Mouse (Mus musculus): ENCODE data around the gene Prkx. TPM values are rescaled to one million over a fixed set of nuclear protein-coding genes. Genes with fewer than 3 reads are reported as not detected.

Gene Prkx
- 0.05 and 0.06 TPM in 2 replicates for polyA plus RNA-seq (2012)

DNA sequence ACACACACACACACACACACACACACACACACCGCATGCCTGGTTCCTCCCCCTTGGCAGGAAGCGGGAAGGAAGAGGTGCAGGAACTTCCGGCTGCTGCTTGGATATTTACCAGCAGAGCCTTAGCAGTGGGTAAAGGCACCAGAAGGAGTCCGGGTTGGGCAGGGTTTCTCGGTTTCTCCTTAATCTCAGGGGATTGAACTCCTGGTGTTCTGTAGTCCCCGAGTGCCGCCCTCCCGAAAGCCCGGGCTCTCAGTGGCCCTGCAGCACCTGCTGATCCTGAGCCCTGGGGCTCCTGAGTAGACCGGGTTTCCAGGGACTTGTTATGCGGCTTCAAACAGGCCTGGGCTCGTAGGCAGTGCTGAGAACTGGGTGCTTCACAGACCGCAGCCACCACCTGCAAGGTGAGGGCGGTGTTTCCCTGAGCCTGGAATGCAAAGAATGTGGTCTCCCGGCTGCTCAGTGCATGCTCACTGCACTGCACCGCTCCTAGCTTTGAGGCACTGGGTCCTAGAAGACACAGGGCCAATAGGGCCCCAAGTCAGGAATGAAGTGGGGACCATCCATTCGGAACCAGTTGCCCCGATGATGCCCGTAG is at the start of gene Prkx:
Gene Prkx (minus strand): TSS at position 41 of the 598 bp plus-strand sequence.
- TF ChIP-seq GATA1 (IDR thresholded peaks at IDR 0.05; ENCODE audit: low read length) (no peak), TAL1 (IDR thresholded peaks at IDR 0.05; ENCODE audit: low read length) (no peak)
- peak within 1 kb of the TSS; percentile 71 for H3K4me3 ChIP-seq (replicated peaks)
- H3K27me3 ChIP-seq (ENCODE audit: control insufficient read depth), result peaks cover 4% of the 10 kb centered on the region; the same call in 1 of the 2 replicates
- H3K36me3 ChIP-seq (ENCODE audit: control insufficient read depth), result no peaks in the 10 kb centered on the region
- peaks cover 7% of the 10 kb centered on the region; the same call in 1 of the 2 replicates for H3K9me3 ChIP-seq (ENCODE audit: control insufficient read depth, low read length)
- H3K4me1 ChIP-seq (ENCODE audit: control insufficient read depth), result peaks cover 16% of the 10 kb centered on the region

DNA sequence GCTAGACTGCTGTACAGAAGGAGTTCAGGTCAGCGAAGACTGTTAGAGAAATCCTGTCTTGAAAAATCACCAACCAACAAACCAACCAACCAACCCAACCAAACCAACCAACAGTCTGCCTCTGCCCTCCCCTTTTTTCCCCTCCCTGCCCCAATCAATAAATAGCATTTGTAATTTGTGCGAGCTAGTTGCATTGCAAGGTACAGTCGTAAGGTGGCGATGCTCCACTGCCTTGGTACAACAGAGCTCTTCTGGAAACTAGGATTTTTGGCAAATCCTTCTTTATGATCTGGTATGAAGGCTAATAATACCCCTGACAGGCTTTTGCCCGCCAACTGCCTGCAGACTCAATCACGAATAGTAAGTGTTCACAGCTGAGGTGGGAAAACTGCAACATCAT is 16.0 kb upstream of the Prkx start:
- TF ChIP-seq TAL1 (IDR thresholded peaks at IDR 0.05; ENCODE audit: low read length) (no peak), GATA1 (IDR thresholded peaks at IDR 0.05; ENCODE audit: low read length) (no peak)
- Histone ChIP-seq H3K27me3 (ENCODE audit: control insufficient read depth) (no peaks in the 10 kb centered on the region), H3K9me3 (ENCODE audit: control insufficient read depth, low read length) (no peaks in the 10 kb centered on the region), H3K4me1 (ENCODE audit: control insufficient read depth) (no peaks in the 10 kb centered on the region), H3K4me3 (replicated peaks) (no peak overlapping the region), H3K36me3 (ENCODE audit: control insufficient read depth) (no peaks in the 10 kb centered on the region)

DNA sequence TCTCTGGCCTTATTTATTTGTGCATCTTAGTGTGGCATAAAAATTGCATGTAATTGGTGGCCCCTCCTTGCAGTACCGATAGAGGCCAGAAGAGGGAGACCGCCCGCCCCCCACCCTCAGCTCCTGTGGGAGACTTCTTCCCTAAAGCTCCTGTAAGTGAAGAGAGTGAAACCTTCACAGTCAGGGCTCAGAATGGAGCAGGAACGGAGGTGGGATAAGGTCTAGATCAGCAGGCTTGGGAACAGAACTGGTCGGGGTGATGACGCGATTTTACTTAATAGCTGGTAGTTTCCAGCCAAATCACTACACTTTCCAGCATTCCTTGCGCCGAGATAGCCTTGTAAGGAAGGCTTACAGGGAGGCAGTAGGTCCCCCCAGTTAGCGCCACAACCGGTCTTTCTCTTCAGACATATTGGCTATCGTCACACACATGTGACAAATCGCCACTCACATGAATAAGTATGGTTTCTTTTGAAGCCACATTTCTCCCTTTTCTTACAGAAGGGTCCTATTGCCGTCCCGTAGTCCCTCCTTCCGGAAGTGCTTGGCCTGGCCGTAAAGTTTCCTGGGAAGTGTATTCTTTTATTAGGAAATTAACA is 14.6 kb upstream of the Prkx start:
- peak overlapping the region; percentile 54 for H3K4me3 ChIP-seq (replicated peaks)
- H3K9me3 ChIP-seq (ENCODE audit: control insufficient read depth, low read length), result no peaks in the 10 kb centered on the region
- H3K36me3 ChIP-seq (ENCODE audit: control insufficient read depth), result no peaks in the 10 kb centered on the region
- no peaks in the 10 kb centered on the region for H3K27me3 ChIP-seq (ENCODE audit: control insufficient read depth)
- TF ChIP-seq GATA1 (IDR thresholded peaks at IDR 0.05; ENCODE audit: low read length) (no peak), TAL1 (IDR thresholded peaks at IDR 0.05; ENCODE audit: low read length) (no peak)
- no peaks in the 10 kb centered on the region for H3K4me1 ChIP-seq (ENCODE audit: control insufficient read depth)

DNA sequence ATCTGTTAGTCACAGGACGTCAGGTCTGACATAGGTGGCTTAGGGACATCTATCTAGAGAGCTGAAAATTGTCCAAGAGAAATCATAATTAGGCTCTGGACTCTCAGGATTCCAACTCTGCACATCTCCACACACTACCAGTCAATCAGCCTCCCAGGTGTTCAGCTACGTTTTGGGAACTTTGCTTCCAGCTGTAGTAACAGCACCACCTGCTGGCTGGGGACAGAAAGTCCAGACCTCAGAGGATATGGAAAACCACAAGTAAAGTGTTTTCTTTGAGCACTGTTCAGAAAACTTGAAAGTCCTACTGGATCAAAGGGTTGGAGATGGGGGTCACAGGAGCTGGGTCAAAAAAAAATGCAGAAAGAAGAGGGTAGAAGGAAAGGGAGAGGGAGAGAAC is 12.5 kb upstream of the Prkx start:
- no peaks in the 10 kb centered on the region for H3K9me3 ChIP-seq (ENCODE audit: control insufficient read depth, low read length)
- H3K36me3 ChIP-seq (ENCODE audit: control insufficient read depth), result no peaks in the 10 kb centered on the region
- no peaks in the 10 kb centered on the region for H3K4me1 ChIP-seq (ENCODE audit: control insufficient read depth)
- TF ChIP-seq TAL1 (IDR thresholded peaks at IDR 0.05; ENCODE audit: low read length), result no peak
- no peak for TF ChIP-seq GATA1 (IDR thresholded peaks at IDR 0.05; ENCODE audit: low read length)
- no peak overlapping the region for H3K4me3 ChIP-seq (replicated peaks)
- no peaks in the 10 kb centered on the region for H3K27me3 ChIP-seq (ENCODE audit: control insufficient read depth)

DNA sequence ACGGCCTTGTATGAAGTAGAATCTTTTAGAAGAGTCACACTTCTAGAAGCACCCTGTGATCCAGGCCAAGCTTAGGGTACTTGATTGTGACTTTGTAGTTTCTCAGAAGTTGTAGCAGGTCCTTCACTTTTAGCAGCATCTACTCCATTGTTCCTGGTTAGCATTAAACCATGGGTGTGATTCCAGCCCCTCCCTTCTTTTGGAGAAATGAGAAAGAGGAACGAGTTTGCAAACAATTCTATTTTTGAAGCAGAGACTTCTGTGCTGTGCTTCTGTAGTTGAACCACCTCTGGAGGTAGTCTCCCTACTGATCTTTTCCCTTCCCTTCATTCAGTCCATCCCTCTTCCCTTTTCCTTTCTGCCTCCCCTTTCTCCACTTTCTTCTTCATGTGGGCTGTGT is 6.2 kb upstream of the Prkx start:
- H3K9me3 ChIP-seq (ENCODE audit: control insufficient read depth, low read length), result no peaks in the 10 kb centered on the region
- H3K27me3 ChIP-seq (ENCODE audit: control insufficient read depth), result no peaks in the 10 kb centered on the region
- H3K4me1 ChIP-seq (ENCODE audit: control insufficient read depth), result no peaks in the 10 kb centered on the region
- TF ChIP-seq GATA1 (IDR thresholded peaks at IDR 0.05; ENCODE audit: low read length), result no peak
- no peak for TF ChIP-seq TAL1 (IDR thresholded peaks at IDR 0.05; ENCODE audit: low read length)
- H3K4me3 ChIP-seq (replicated peaks), result no peak overlapping the region
- H3K36me3 ChIP-seq (ENCODE audit: control insufficient read depth), result no peaks in the 10 kb centered on the region

DNA sequence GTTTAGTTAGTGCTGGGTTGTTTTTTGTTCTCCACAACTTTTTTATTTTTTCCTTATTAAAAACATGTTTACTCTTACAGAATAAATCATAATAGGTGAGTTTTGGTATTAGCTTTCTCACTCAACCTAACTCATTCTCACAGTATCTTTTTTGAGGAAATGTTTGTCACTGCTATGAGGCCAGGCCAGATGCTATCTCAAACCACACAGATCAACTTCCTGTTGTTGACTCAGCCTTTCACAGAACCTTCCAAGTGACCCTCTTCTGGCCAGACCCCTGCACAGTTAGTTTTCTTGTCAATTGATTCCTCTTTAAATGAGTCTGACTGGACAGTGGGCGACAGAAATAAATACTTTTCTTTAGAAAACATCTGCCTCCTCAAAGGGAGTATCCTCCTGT is 5.5 kb upstream of the Prkx start:
- H3K27me3 ChIP-seq (ENCODE audit: control insufficient read depth), result no peaks in the 10 kb centered on the region
- no peaks in the 10 kb centered on the region for H3K36me3 ChIP-seq (ENCODE audit: control insufficient read depth)
- TF ChIP-seq GATA1 (IDR thresholded peaks at IDR 0.05; ENCODE audit: low read length), result no peak
- no peaks in the 10 kb centered on the region for H3K9me3 ChIP-seq (ENCODE audit: control insufficient read depth, low read length)
- no peak overlapping the region for H3K4me3 ChIP-seq (replicated peaks)
- H3K4me1 ChIP-seq (ENCODE audit: control insufficient read depth), result peaks cover under 1% of the 10 kb centered on the region

DNA sequence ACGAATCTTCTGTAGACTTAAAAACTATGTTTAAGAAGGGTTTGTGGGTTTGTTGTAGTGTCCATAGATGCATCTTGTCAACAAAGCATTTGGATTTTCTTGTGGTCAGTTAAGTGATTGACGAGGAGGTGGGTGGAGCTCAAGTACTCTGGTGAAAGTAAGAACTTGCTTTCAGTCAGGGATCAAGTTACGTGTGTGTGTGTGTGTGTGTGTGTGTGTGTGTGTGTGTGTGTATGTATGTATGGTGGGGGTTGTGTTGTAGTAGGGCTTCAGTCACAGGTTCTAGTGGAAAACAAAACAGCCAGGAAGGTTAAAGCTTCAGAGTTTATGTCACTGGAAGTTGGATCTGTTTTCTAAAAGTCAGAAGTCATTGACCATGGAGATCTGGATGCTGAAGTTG is 3.5 kb upstream of the Prkx start:
- Histone ChIP-seq H3K9me3 (ENCODE audit: control insufficient read depth, low read length) (peaks cover 7% of the 10 kb centered on the region; the same call in 1 of the 2 replicates), H3K4me3 (replicated peaks) (no peak overlapping the region), H3K27me3 (ENCODE audit: control insufficient read depth) (peaks cover 4% of the 10 kb centered on the region; the same call in 1 of the 2 replicates), H3K4me1 (ENCODE audit: control insufficient read depth) (peaks cover 16% of the 10 kb centered on the region), H3K36me3 (ENCODE audit: control insufficient read depth) (no peaks in the 10 kb centered on the region)
- no peak for TF ChIP-seq GATA1 (IDR thresholded peaks at IDR 0.05; ENCODE audit: low read length)
- TF ChIP-seq TAL1 (IDR thresholded peaks at IDR 0.05; ENCODE audit: low read length), result no peak

DNA sequence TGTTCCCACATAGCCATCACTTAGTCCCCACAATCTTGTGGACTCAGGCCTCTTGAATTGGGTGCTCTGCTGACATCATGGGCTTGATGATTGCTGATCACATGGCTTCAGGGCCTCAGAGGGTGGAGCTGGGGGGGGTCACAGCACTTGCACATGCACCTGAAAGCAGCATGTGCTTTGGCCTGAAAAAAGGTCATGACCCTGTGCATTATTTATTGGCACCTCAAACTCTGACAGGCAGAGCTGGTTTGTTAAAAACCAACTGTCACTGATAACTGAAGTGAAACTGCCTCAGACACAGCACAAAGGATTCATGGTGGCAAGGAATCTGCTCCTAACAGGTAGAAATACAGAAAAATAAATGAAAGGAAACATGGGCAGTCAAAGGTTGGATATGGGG is 1.7 kb upstream of the Prkx start:
- Histone ChIP-seq H3K36me3 (ENCODE audit: control insufficient read depth) (no peaks in the 10 kb centered on the region), H3K27me3 (ENCODE audit: control insufficient read depth) (peaks cover 4% of the 10 kb centered on the region; the same call in 1 of the 2 replicates), H3K4me1 (ENCODE audit: control insufficient read depth) (peaks cover 16% of the 10 kb centered on the region), H3K4me3 (replicated peaks) (no peak overlapping the region), H3K9me3 (ENCODE audit: control insufficient read depth, low read length) (peaks cover 7% of the 10 kb centered on the region; the same call in 1 of the 2 replicates)
- no peak for TF ChIP-seq GATA1 (IDR thresholded peaks at IDR 0.05; ENCODE audit: low read length)
- no peak for TF ChIP-seq TAL1 (IDR thresholded peaks at IDR 0.05; ENCODE audit: low read length)

DNA sequence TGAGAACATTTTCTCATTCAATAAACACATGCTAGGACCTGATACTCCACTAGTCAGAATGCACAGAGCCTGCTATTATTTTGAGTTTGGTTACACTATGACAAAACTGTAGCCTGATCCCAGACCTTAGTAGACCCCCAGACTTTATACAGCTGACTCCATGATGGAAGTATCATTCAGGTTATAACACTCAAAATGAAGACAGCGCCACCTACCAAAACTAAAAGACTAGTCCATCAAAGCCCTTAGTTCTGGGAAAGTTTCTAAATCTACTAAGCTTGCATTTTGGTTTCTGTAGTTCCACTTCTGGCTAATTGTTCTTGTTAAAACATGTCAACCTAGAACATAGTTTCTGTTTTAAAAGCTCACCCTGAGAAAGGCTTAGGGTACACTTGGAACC is 838 bp upstream of the Prkx start:
- no peak for TF ChIP-seq GATA1 (IDR thresholded peaks at IDR 0.05; ENCODE audit: low read length)
- TF ChIP-seq TAL1 (IDR thresholded peaks at IDR 0.05; ENCODE audit: low read length), result no peak
- Histone ChIP-seq H3K27me3 (ENCODE audit: control insufficient read depth) (peaks cover 4% of the 10 kb centered on the region; the same call in 1 of the 2 replicates), H3K4me1 (ENCODE audit: control insufficient read depth) (peaks cover 16% of the 10 kb centered on the region), H3K4me3 (replicated peaks) (no peak overlapping the region), H3K36me3 (ENCODE audit: control insufficient read depth) (no peaks in the 10 kb centered on the region), H3K9me3 (ENCODE audit: control insufficient read depth, low read length) (peaks cover 7% of the 10 kb centered on the region; the same call in 1 of the 2 replicates)

Data from erythroblast, embryonic 14.5 days (primary cell).